Mouse (Mus musculus) liver, embryonic 15.5 days (tissue): ENCODE measurements at regions not wholly inside any gene's neighbourhood (a gene's known extent, or its start where the extent isn't known, plus 50 kb on each side); places are given as distances from the start of the nearest gene placed in this dataset.
A peak's percentile ranks its signal among the peaks of the same experiment; 100 is the strongest.

Experiments
- ATAC-seq: fragments of 200-750 bp; cut with Nextera tagmentation; 2 replicates; pipeline ENCODE4 v1.8.0; 2017; ENCODE audit warnings: moderate number of reproducible peaks, mild to moderate bottlenecking, moderate library complexity; ENCODE audit not compliant: insufficient read depth
- H3K27ac ChIP-seq: fragments of 300-500 bp; sonication (generic); replicated peaks from 2 replicates; pipeline ENCODE4 v1.5.1; 2015; ENCODE audit warnings: mild to moderate bottlenecking, inconsistent platforms
- H3K27me3 ChIP-seq: fragments of 300-500 bp; sonication (generic); 2 replicates; pipeline ENCODE4 v1.6.1; 2015; ENCODE audit warnings: mild to moderate bottlenecking, inconsistent platforms
- H3K36me3 ChIP-seq: fragments of 300-500 bp; sonication (generic); replicated peaks from 2 replicates; pipeline ENCODE4 v1.6.1; 2015; ENCODE audit warnings: moderate library complexity, mild to moderate bottlenecking, inconsistent platforms
- H3K4me1 ChIP-seq: fragments of 300-500 bp; sonication (generic); replicated peaks from 2 replicates; pipeline ENCODE4 v1.6.1; 2015; ENCODE audit warnings: inconsistent platforms
- H3K4me2 ChIP-seq: fragments of 300-500 bp; sonication (generic); 2 replicates; pipeline ENCODE4 v1.6.1; 2015; ENCODE audit warnings: moderate library complexity, mild to moderate bottlenecking, inconsistent platforms
- H3K4me3 ChIP-seq: fragments of 300-500 bp; sonication (generic); replicated peaks from 2 replicates; pipeline ENCODE4 v1.5.1; 2015; ENCODE audit warnings: mild to moderate bottlenecking, inconsistent platforms
- H3K9ac ChIP-seq: fragments of 300-500 bp; sonication (generic); 2 replicates; pipeline ENCODE4 v1.6.1; 2015; ENCODE audit warnings: moderate library complexity, mild to moderate bottlenecking, inconsistent platforms
- H3K9me3 ChIP-seq: fragments of 300-500 bp; sonication (generic); replicated peaks from 2 replicates; pipeline ENCODE4 v1.6.1; 2016; ENCODE audit warnings: inconsistent platforms
- WGBS: fragments of 180-500 bp; shearing (Covaris S2); methylation state at CpG from one replicate; pipeline ENCODE4 v1.1.7; 2015; ENCODE audit warnings: mixed read lengths; ENCODE audit not compliant: insufficient replicate concordance; 5-methylcytosine and 5-hydroxymethylcytosine counted together

DNA sequence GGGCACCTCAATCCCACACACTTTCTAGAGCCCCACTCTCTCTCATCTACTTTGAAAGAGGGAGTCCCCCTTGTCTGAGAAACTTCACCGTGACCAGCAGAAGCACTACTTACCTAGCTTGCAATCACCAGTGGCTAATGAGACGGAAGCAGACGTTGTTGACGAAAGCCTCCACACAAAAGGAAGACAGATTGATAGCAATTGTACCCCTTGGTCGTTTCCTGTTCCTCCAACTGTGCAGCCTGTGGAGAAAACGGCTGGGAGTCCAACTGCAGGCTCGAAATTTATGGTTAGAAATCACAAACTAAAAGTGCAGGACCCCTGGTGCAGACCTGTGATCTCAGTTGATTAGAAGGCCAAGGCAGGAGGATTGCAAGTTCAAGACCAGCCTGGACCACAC, 155.8 kb upstream of the Jarid2 start:
- no peaks in the 10 kb centered on the region for H3K9me3 ChIP-seq
- H3K4me1 ChIP-seq, result no peaks in the 10 kb centered on the region
- 9% methylated on average over 7 of the region's 7 CpGs for WGBS

DNA sequence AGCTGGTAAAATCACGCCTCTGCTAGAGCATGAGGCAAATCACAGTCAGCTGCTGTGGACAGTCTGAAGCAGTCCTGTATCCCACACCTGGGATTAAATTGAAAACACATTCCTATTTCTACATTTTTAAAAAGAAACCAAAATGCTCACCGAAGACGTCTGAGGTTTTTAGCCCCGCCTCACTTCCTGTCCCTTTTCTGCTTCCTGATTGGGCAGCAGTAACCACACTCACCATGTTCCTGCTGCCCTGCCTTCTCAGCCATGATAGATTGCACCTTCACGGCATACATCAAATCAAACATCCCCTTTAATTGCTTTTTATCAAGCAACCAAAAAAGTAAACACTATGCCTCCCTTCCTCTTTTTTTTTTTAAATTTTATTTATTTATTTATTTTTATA, 150.1 kb upstream of the Jarid2 start:
- WGBS, result 53% methylated on average over 5 of the region's 5 CpGs
- Histone ChIP-seq H3K9ac (no peak overlapping the region), H3K9me3 (no peaks in the 10 kb centered on the region), H3K36me3 (no peaks in the 10 kb centered on the region), H3K27me3 (peaks cover 10% of the 10 kb centered on the region; the same call in 1 of the 2 replicates), H3K27ac (no peak overlapping the region), H3K4me3 (no peak overlapping the region), H3K4me2 (no peak overlapping the region), H3K4me1 (peaks cover 8% of the 10 kb centered on the region)
- ATAC-seq, result no peak

More for the DNA sequence above, 155.8 kb upstream of the Jarid2 start:
- H3K9ac ChIP-seq, result no peak overlapping the region
- no peak overlapping the region for H3K4me2 ChIP-seq
- H3K4me3 ChIP-seq, result no peak overlapping the region
- no peak overlapping the region for H3K27ac ChIP-seq
- no peaks in the 10 kb centered on the region for H3K27me3 ChIP-seq
- ATAC-seq, result no peak
- no peaks in the 10 kb centered on the region for H3K36me3 ChIP-seq

DNA sequence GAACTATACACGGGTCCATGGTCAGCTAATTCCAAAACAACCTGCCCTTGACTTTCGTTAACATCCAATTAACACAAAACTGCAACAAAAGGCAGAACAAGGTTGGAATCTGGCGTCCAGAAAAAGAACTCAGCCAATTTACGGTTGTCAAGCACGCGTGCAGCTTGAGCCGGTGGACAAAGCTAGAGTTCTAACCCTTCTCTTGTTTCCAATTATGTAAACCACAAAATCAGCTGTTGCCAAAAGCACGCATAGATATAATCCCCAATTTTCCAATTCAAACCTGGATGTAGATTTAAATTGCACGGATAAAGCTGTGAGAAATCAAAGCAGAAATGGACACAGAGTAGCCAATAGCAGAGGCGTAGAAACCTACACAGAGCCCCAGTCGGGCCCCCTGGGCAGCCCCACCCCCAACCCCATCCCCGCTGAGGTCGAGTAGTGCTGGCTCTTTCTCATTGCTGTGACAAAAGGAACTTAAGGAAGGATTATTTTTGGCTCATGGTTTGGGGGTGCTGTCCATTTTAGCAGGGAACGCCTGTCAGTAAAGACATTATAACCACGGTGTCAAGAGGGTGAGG, 149.0 kb upstream of the Jarid2 start:
- Histone ChIP-seq H3K4me2 (0 out of 2 replicates have a peak overlapping the region, but pooled peaks have one; percentile 2), H3K27me3 (peaks cover 16% of the 10 kb centered on the region; the same call in 1 of the 2 replicates), H3K4me3 (no peak overlapping the region), H3K36me3 (no peaks in the 10 kb centered on the region), H3K4me1 (peaks cover 9% of the 10 kb centered on the region), H3K27ac (no peak overlapping the region), H3K9ac (no peak overlapping the region), H3K9me3 (no peaks in the 10 kb centered on the region)
- WGBS, result 42% methylated on average over 15 of the region's 15 CpGs
- no peak for ATAC-seq

DNA sequence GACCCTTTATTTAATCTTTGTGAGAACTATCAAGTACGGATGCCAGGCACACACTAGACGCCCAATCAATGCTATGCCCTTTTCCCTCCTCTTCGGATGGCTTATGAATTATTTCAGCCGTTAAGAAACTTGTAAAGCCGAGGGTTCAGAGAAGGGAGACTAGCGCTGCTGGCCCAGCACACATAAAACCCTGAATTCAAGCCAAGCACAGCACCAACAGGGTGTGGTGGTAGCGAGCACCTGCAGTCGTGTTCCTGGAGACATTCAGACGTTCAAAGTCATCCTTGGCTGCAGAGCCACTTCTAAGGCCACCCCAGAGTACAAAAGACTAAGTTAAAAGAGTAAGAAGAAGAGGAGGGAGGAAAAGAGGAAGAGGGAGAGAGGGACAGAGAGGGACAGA, 148.5 kb upstream of the Jarid2 start:
- Histone ChIP-seq H3K36me3 (no peaks in the 10 kb centered on the region), H3K4me1 (peaks cover 9% of the 10 kb centered on the region), H3K4me2 (0 out of 2 replicates have a peak overlapping the region, but pooled peaks have one; percentile 2), H3K27ac (no peak overlapping the region), H3K9me3 (no peaks in the 10 kb centered on the region), H3K9ac (no peak overlapping the region), H3K4me3 (no peak overlapping the region), H3K27me3 (peaks cover 16% of the 10 kb centered on the region; the same call in 1 of the 2 replicates)
- no peak for ATAC-seq
- WGBS, result 38% methylated on average over 9 of the region's 9 CpGs

DNA sequence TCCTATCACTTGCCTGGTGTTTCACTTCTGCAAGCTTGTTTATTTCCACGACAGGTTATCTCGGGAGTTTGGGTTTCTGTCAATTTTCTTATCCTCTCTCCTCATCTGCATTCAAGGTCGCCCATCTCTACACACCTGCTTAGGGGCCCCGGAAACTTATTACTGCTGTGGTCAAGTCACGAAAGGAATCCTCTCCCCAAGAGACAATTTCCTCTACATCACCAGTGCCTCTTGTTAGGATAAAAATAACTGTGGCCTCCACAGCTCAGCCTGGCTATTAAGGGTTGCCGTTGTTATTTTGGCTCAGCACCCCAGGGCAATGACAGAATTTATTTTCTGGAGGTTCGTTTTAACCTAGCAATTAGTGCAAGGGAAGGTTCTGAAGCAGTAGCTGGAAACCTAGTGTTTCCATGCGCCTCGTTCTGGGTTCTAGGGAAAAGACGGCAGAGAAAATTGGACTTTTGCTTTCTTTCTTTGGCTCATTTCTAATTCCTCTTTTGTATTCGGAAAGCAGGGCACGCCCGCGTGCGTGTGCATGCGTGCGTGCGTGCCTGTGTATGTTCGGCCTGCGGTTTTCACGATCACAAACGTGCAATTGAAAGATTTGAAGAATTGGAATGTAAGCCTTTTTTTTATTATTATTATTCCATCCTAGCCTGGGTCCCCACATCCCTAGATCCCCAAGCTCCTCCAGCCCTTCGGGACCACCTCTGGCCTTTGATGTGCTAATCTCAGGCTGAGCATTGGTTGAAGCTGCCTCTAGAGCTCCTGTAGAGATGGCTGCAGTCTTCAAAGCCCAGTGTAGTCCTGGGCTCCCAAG, 147.1 kb upstream of the Jarid2 start:
- Histone ChIP-seq H3K9me3 (no peaks in the 10 kb centered on the region), H3K36me3 (no peaks in the 10 kb centered on the region), H3K4me2 (peak overlapping the region; percentile 27; the same call in 1 of the 2 replicates), H3K27ac (no peak overlapping the region), H3K4me3 (no peak overlapping the region), H3K27me3 (peaks cover 16% of the 10 kb centered on the region; the same call in 1 of the 2 replicates), H3K4me1 (peaks cover 9% of the 10 kb centered on the region), H3K9ac (no peak overlapping the region; the same call in 1 of the 2 replicates)
- ATAC-seq, result no peak
- 28% methylated on average over 23 of the region's 23 CpGs for WGBS

DNA sequence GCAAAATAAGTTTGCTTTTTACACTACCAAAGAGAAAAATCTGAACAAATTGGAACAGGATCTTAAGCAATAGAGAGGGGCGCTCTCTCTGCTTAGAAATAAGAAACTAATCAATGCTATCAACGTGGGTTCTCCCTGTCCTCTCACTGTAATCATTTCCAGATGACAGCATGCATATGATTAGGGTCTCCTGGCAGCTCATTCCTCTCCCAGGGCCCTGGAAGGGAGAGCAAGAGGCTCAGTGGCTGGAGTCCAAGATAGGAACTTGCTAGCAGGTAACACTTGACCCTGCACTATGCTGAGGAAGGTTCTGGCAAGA, 146.5 kb upstream of the Jarid2 start:
- Histone ChIP-seq H3K9me3 (no peaks in the 10 kb centered on the region), H3K27me3 (peaks cover 16% of the 10 kb centered on the region; the same call in 1 of the 2 replicates), H3K27ac (no peak overlapping the region), H3K4me2 (no peak overlapping the region), H3K4me3 (no peak overlapping the region), H3K9ac (no peak overlapping the region), H3K36me3 (no peaks in the 10 kb centered on the region), H3K4me1 (peaks cover 9% of the 10 kb centered on the region)
- WGBS, result 35% methylated on average over 2 of the region's 2 CpGs
- no peak for ATAC-seq

DNA sequence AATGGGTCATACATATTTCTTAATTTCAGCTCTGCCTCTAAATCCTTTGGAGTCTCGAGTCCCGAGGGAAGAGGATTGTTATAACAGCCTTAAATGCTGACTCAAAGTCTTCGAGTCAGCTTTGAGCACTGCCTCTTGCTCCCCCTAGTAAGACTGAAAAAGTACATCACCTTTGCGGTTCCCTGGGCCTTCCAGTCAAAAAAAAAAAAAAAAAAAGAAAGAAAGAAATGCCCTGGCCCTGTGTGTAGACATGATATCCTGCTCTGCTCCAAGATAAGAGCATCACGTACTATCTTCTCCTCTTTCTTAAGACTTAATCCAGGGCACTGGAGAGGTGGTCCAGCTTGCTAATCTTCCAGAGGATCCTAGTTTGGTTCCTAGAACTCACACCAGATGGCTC, 145.7 kb upstream of the Jarid2 start:
- H3K27ac ChIP-seq, result no peak overlapping the region
- H3K36me3 ChIP-seq, result no peaks in the 10 kb centered on the region
- H3K4me2 ChIP-seq, result no peak overlapping the region
- WGBS, result 39% methylated on average over 5 of the region's 5 CpGs
- peaks cover 9% of the 10 kb centered on the region for H3K4me1 ChIP-seq
- H3K4me3 ChIP-seq, result no peak overlapping the region
- H3K9ac ChIP-seq, result no peak overlapping the region
- H3K9me3 ChIP-seq, result no peaks in the 10 kb centered on the region
- no peak for ATAC-seq
- H3K27me3 ChIP-seq, result peaks cover 16% of the 10 kb centered on the region; the same call in 1 of the 2 replicates

DNA sequence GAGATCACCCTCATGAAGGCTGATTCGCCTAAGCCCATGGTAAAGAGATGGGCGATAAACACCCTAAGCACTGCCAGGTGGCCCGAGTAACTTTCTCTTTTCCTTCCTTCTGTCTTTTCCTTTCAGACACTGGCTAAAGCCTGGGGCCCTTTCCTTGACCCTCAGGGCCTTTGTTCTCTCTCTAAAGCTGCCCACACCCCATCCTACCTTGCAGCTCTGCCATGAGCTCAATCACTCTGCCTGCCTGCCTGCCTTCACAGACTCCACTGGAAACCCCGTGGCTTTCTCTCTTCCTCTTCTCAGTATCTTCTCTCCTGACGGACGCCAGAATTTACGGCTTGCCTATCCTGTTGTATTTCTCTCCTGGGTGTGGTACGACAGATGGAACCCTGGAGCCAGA, 145.1 kb upstream of the Jarid2 start:
- no peak overlapping the region for H3K9ac ChIP-seq
- no peak for ATAC-seq
- no peaks in the 10 kb centered on the region for H3K36me3 ChIP-seq
- no peak overlapping the region for H3K4me3 ChIP-seq
- peaks cover 9% of the 10 kb centered on the region for H3K4me1 ChIP-seq
- peaks cover 16% of the 10 kb centered on the region; the same call in 1 of the 2 replicates for H3K27me3 ChIP-seq
- H3K27ac ChIP-seq, result no peak overlapping the region
- H3K9me3 ChIP-seq, result no peaks in the 10 kb centered on the region
- no peak overlapping the region for H3K4me2 ChIP-seq
- 27% methylated on average over 8 of the region's 8 CpGs for WGBS

DNA sequence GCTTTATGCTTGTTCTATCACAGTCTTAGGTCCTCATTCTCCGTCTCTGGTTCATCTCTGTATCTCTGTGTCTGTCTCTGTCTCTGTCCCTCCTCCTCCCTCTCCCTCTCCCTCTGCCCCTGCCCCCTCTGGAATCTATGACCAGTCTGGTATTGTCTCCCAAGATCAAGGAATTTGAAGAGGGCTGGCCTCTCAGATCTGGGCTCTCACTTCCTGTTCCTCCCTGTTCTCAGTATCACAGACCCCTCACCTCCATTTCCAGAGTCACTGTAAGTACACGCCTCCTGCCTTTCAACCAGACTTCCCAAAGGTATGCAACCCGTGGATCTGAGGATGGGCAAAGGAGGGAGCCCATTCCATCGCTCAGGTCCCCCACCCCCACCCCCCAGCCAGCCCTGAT, 144.7 kb upstream of the Jarid2 start:
- Histone ChIP-seq H3K27ac (no peak overlapping the region), H3K4me3 (no peak overlapping the region), H3K9me3 (no peaks in the 10 kb centered on the region), H3K9ac (no peak overlapping the region), H3K4me1 (peaks cover 9% of the 10 kb centered on the region), H3K27me3 (peaks cover 16% of the 10 kb centered on the region; the same call in 1 of the 2 replicates), H3K4me2 (no peak overlapping the region), H3K36me3 (no peaks in the 10 kb centered on the region)
- 36% methylated on average over 4 of the region's 4 CpGs for WGBS
- no peak for ATAC-seq

DNA sequence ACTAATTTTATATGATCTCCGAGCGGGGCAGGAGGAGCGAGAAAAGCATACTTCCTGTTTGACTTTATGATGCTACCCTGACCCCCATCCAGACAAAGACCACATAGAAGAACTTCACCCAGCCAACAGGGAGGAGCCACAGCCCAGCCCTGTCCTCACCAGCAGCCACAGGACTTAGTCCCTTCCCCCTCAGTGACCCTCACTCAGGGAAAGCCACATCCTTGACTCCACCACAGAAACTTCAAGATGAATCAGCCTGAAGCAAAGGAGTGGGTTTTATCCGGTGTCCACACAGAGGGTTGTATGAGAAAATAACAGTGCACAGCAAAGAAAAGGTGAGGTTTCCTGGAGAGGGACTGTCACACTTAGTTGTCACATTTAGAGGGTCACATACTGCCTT, 141.4 kb upstream of the Jarid2 start:
- WGBS, result 9% methylated on average over 4 of the region's 4 CpGs
- no peak for ATAC-seq
- no peak overlapping the region for H3K9ac ChIP-seq
- no peak overlapping the region for H3K4me2 ChIP-seq
- H3K4me1 ChIP-seq, result peaks cover 3% of the 10 kb centered on the region; the same call in 1 of the 2 replicates
- no peaks in the 10 kb centered on the region for H3K36me3 ChIP-seq
- H3K4me3 ChIP-seq, result no peak overlapping the region
- H3K27ac ChIP-seq, result no peak overlapping the region
- no peaks in the 10 kb centered on the region for H3K9me3 ChIP-seq
- 0 out of 2 replicates have a peak, but pooled peaks cover 6% of the 10 kb centered on the region for H3K27me3 ChIP-seq

DNA sequence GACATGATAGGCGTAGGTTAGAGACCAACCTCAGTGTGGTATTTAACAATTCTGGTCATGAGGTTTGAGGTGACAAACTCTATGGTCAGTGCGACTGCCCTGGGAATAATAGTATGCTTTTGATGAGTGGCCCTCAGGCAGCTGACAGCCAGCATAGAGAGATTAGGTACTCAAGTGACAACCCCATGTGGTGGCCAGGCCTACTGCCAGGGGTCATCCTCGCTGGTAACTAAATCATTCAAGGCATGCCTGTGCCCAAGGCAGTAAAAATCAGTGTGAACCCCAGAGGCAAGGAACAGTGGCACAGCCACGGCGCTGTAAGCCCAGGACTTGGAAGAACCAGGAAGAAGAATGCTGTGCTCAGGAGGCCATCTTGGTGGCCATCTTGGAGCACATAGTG, 134.6 kb upstream of the Jarid2 start:
- ATAC-seq, result no peak
- WGBS, result 67% methylated on average over 5 of the region's 5 CpGs
- no peak overlapping the region for H3K9ac ChIP-seq
- no peak overlapping the region for H3K4me2 ChIP-seq
- H3K36me3 ChIP-seq, result no peaks in the 10 kb centered on the region
- no peaks in the 10 kb centered on the region for H3K9me3 ChIP-seq
- H3K27ac ChIP-seq, result no peak overlapping the region
- no peaks in the 10 kb centered on the region for H3K27me3 ChIP-seq
- H3K4me3 ChIP-seq, result no peak overlapping the region
- H3K4me1 ChIP-seq, result no peaks in the 10 kb centered on the region
